Comparison of ENCODE assay signal across 10 mouse cellular contexts in the genomic region with DNA sequence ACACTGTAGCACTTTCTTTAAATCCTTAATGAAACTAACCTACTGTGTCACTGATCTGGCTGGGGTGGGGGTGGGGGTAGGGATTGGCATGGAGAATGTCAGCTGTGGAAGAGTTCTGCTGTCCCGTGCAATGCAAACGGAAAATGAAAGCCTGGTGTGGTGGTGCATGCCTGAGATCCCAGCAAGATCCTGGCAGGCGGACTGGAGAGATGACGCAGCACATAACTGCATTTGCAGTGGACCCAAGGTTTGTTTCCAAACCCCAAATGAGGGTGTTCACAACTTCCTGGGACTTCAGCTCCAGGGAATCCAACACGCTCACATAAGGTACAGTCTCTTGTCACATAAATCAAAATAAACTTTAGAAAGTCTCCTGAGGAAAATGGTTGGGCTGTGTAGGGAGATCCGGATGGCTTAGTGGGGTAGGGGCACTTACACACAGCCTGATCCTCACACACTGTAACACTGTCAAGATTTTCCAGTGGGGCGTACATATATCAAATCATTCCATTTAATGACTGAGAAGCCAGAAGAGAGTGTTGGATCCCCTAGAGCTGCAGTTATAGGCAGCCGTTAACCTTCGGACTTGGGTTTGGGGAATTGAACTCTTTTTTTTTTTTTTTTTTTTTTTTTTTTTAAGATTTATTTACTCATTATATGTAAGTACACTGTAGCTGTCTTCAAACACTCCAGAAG. TPM values are rescaled to one million over a fixed set of nuclear protein-coding genes. Genes with fewer than 3 reads are reported as not detected.
DNase-seq lines count a peak whose midpoint lies in the region; ATAC-seq and TF ChIP-seq lines count a peak whose summit lies in the region.
"Had no signal": no experiment of that assay in that cellular context is flagged by ENCODE, and none has a peak within 500 bp of the region (broad histone marks: within the 10 kb centered on the region; RNA-seq: fewer than 3 reads in every experiment).

No protein-coding gene starts in this region.

- no peak for TF ChIP-seq CTCF in embryonic fibroblast, embryonic 13.5 days (IDR thresholded peaks at IDR 0.05; ENCODE audit: borderline replicate concordance, insufficient read depth, low read length)
- no peak for TF ChIP-seq CTCF in intestine, postnatal 0 days (IDR thresholded peaks at IDR 0.05; ENCODE audit: low read depth)
- TF ChIP-seq CTCF in hindbrain, postnatal 0 days (IDR thresholded peaks at IDR 0.05; ENCODE audit: low read depth): no peak

- peak overlapping the region; percentile 17; the same call in 1 of the 2 replicates for H3K4me2 ChIP-seq in intestine, postnatal 0 days (replicated peaks; ENCODE audit: low read depth)
- 0 out of 2 replicates have a peak overlapping the region, but pooled peaks have one; percentile 30 for H3K4me2 ChIP-seq in stomach, embryonic 15.5 days
- no peak overlapping the region for H3K4me2 ChIP-seq in hindbrain, embryonic 14.5 days (replicated peaks)
- H3K4me2 ChIP-seq in hindbrain, postnatal 0 days (ENCODE audit: low read depth, low read length): no peak overlapping the region
- H3K4me2 ChIP-seq: neural tube, embryonic 12.5 days had no signal

- DNase-seq in lung, adult 18-20 months: peak; percentile 54 to 60
- no peak for DNase-seq in lung, postnatal 4 days
- DNase-seq in hindbrain, embryonic 14.5 days (ENCODE audit: low spot score): no peak
- DNase-seq in thymus, postnatal 36 days: no peak
- DNase-seq in hindbrain, postnatal 0 days (ENCODE audit: low spot score): no peak

- no peaks in the 10 kb centered on the region for H3K36me3 ChIP-seq in intestine, postnatal 0 days (ENCODE audit: control insufficient read depth, insufficient read depth)
- no peaks in the 10 kb centered on the region for H3K36me3 ChIP-seq in stomach, embryonic 15.5 days
- H3K36me3 ChIP-seq in hindbrain, embryonic 14.5 days (replicated peaks; ENCODE audit: control insufficient read depth, insufficient read depth): no peaks in the 10 kb centered on the region
- H3K36me3 ChIP-seq in hindbrain, postnatal 0 days (ENCODE audit: insufficient read depth, low read length): no peaks in the 10 kb centered on the region
- H3K36me3 ChIP-seq: neural tube, embryonic 12.5 days had no signal

- no peaks in the 10 kb centered on the region for H3K4me1 ChIP-seq in embryonic fibroblast, embryonic 13.5 days (ENCODE audit: control insufficient read depth, insufficient read depth, low read length)
- no peaks in the 10 kb centered on the region for H3K4me1 ChIP-seq in intestine, postnatal 0 days (replicated peaks; ENCODE audit: control insufficient read depth, insufficient read depth, low read length)
- peaks cover 15% of the 10 kb centered on the region for H3K4me1 ChIP-seq in stomach, embryonic 15.5 days
- no peaks in the 10 kb centered on the region; the same call in 1 of the 2 replicates for H3K4me1 ChIP-seq in hindbrain, embryonic 14.5 days (replicated peaks; ENCODE audit: control insufficient read depth, insufficient read depth, low read length)
- H3K4me1 ChIP-seq in hindbrain, postnatal 0 days (ENCODE audit: insufficient read depth, low read length): no peaks in the 10 kb centered on the region
- H3K4me1 ChIP-seq: neural tube, embryonic 12.5 days had no signal

- TF ChIP-seq POLR2A in embryonic fibroblast, embryonic 13.5 days (IDR thresholded peaks at IDR 0.05; ENCODE audit: low read depth, low read length): peak; percentile 44

- ATAC-seq in intestine, postnatal 0 days: no peak
- no peak for ATAC-seq in stomach, embryonic 15.5 days (ENCODE audit: insufficient read depth, low FRiP score, low read depth)
- no peak for ATAC-seq in hindbrain, embryonic 14.5 days (ENCODE audit: low FRiP score)
- no peak for ATAC-seq in hindbrain, postnatal 0 days

- H3K9me3 ChIP-seq in intestine, postnatal 0 days (ENCODE audit: control insufficient read depth): no peaks in the 10 kb centered on the region
- H3K9me3 ChIP-seq in stomach, embryonic 15.5 days: no peaks in the 10 kb centered on the region
- H3K9me3 ChIP-seq in hindbrain, embryonic 14.5 days (ENCODE audit: control insufficient read depth, low read length): no peaks in the 10 kb centered on the region
- H3K9me3 ChIP-seq in hindbrain, postnatal 0 days (ENCODE audit: low read length): no peaks in the 10 kb centered on the region
- H3K9me3 ChIP-seq: neural tube, embryonic 12.5 days had no signal

- H3K4me3 ChIP-seq in embryonic fibroblast, embryonic 13.5 days (ENCODE audit: insufficient read depth, low read length): no peak overlapping the region
- H3K4me3 ChIP-seq in intestine, postnatal 0 days (ENCODE audit: low read depth, low read length): no peak overlapping the region
- H3K4me3 ChIP-seq in stomach, embryonic 15.5 days (replicated peaks): no peak overlapping the region
- no peak overlapping the region for H3K4me3 ChIP-seq in hindbrain, embryonic 14.5 days (replicated peaks; ENCODE audit: low read length)
- no peak overlapping the region for H3K4me3 ChIP-seq in hindbrain, postnatal 0 days (ENCODE audit: low read length)
- H3K4me3 ChIP-seq: neural tube, embryonic 12.5 days had no signal

- 57% methylated on average over 9 of the region's 9 CpGs for WGBS in intestine, postnatal 0 days
- 51% methylated on average over 9 of the region's 9 CpGs for WGBS in stomach, embryonic 15.5 days
- 81% methylated on average over 9 of the region's 9 CpGs for WGBS in hindbrain, embryonic 14.5 days
- WGBS in hindbrain, postnatal 0 days: 75% methylated on average over 9 of the region's 9 CpGs

- no peak overlapping the region; the same call in 1 of the 2 replicates for H3K9ac ChIP-seq in intestine, postnatal 0 days (ENCODE audit: low read depth, low read length)
- H3K9ac ChIP-seq in stomach, embryonic 15.5 days: no peak overlapping the region
- H3K9ac ChIP-seq in hindbrain, embryonic 14.5 days: no peak overlapping the region
- no peak overlapping the region for H3K9ac ChIP-seq in hindbrain, postnatal 0 days (replicated peaks; ENCODE audit: low read length)
- H3K9ac ChIP-seq: neural tube, embryonic 12.5 days had no signal

- no peaks in the 10 kb centered on the region for H3K27me3 ChIP-seq in intestine, postnatal 0 days (replicated peaks; ENCODE audit: control insufficient read depth, insufficient read depth, low read length)
- H3K27me3 ChIP-seq in stomach, embryonic 15.5 days (replicated peaks): no peaks in the 10 kb centered on the region
- no peaks in the 10 kb centered on the region for H3K27me3 ChIP-seq in hindbrain, embryonic 14.5 days (ENCODE audit: control insufficient read depth, insufficient read depth, low read length)
- H3K27me3 ChIP-seq in hindbrain, postnatal 0 days (ENCODE audit: insufficient read depth, low read length): no peaks in the 10 kb centered on the region
- H3K27me3 ChIP-seq: neural tube, embryonic 12.5 days had no signal

- peak overlapping the region; percentile 70 for H3K27ac ChIP-seq in embryonic fibroblast, embryonic 13.5 days (ENCODE audit: insufficient read depth, low read length)
- no peak overlapping the region for H3K27ac ChIP-seq in intestine, postnatal 0 days (ENCODE audit: low read depth, low read length)
- peak overlapping the region; percentile 64 for H3K27ac ChIP-seq in stomach, embryonic 15.5 days
- no peak overlapping the region for H3K27ac ChIP-seq in hindbrain, embryonic 14.5 days
- no peak overlapping the region for H3K27ac ChIP-seq in hindbrain, postnatal 0 days
- H3K27ac ChIP-seq: neural tube, embryonic 12.5 days had no signal

RNA-seq across cellular contexts. Expression of a gene that starts 7.4 kb away (rescaled TPM):
- polyA plus RNA-seq in embryonic fibroblast, embryonic 13.5 days (2011; ENCODE audit: insufficient read length, low read depth, missing spikeins): 5.5 and 9.1 TPM in 2 replicates
- 3.2 and 4.2 TPM in 2 replicates for polyA plus RNA-seq in intestine, postnatal 0 days (2015; fragmentation: Nextera tagmentation; extraction: Ambion mirVana)
- polyA plus RNA-seq in stomach, embryonic 15.5 days (2015; fragmentation: Nextera tagmentation; extraction: Ambion mirVana): 12.9 and 14.2 TPM in 2 replicates
- 13.0 and 14.0 TPM in 2 replicates for polyA plus RNA-seq in hindbrain, embryonic 14.5 days (2014; fragmentation: Nextera tagmentation; extraction: Ambion mirVana)
- total RNA-seq in hindbrain, postnatal 0 days (2014; rRNA removed): 15.3 and 29.3 TPM in 2 replicates
- polyA plus RNA-seq in hindbrain, postnatal 0 days (2015; fragmentation: Nextera tagmentation; extraction: Ambion mirVana): 17.7 and 19.6 TPM in 2 replicates

RNA-seq across cellular contexts. Expression of a gene that starts 14.0 kb away (rescaled TPM):
- polyA plus RNA-seq in embryonic fibroblast, embryonic 13.5 days (2011; ENCODE audit: insufficient read length, low read depth, missing spikeins): not detected in 2 replicates
- 0.43 TPM in 1 of 2 replicates, not detected in the other for polyA plus RNA-seq in intestine, postnatal 0 days (2015; fragmentation: Nextera tagmentation; extraction: Ambion mirVana)
- 0.54 TPM in 1 of 2 replicates, not detected in the other for polyA plus RNA-seq in stomach, embryonic 15.5 days (2015; fragmentation: Nextera tagmentation; extraction: Ambion mirVana)
- 0.79 TPM in 1 of 2 replicates, not detected in the other for polyA plus RNA-seq in hindbrain, embryonic 14.5 days (2014; fragmentation: Nextera tagmentation; extraction: Ambion mirVana)
- not detected in 2 replicates for total RNA-seq in hindbrain, postnatal 0 days (2014; rRNA removed)
- polyA plus RNA-seq in hindbrain, postnatal 0 days (2015; fragmentation: Nextera tagmentation; extraction: Ambion mirVana): 0.64 and 0.87 TPM in 2 replicates
- total RNA-seq: gastrocnemius, postnatal 36 days had no signal
- polyA plus RNA-seq: neural tube, embryonic 12.5 days had no signal

RNA-seq across cellular contexts. Expression of a gene that starts 46.0 kb away (rescaled TPM):
- polyA plus RNA-seq in embryonic fibroblast, embryonic 13.5 days (2011; ENCODE audit: insufficient read length, low read depth, missing spikeins): 9.3 and 10.6 TPM in 2 replicates
- 36.8 and 42.5 TPM in 2 replicates for polyA plus RNA-seq in intestine, postnatal 0 days (2015; fragmentation: Nextera tagmentation; extraction: Ambion mirVana)
- polyA plus RNA-seq in stomach, embryonic 15.5 days (2015; fragmentation: Nextera tagmentation; extraction: Ambion mirVana): 20.0 and 20.3 TPM in 2 replicates
- polyA plus RNA-seq in hindbrain, embryonic 14.5 days (2014; fragmentation: Nextera tagmentation; extraction: Ambion mirVana): 16.2 and 18.0 TPM in 2 replicates
- total RNA-seq in hindbrain, postnatal 0 days (2014; rRNA removed): 20.9 and 27.2 TPM in 2 replicates
- 16.8 and 18.3 TPM in 2 replicates for polyA plus RNA-seq in hindbrain, postnatal 0 days (2015; fragmentation: Nextera tagmentation; extraction: Ambion mirVana)

Comparison
In these comparisons a context has a peak if more than half of its experiments do, and no peak if none do; other contexts are left out.
1. DNase-seq: peak in lung, adult 18-20 months (2 of 2); none in lung, postnatal 4 days (0 of 2), hindbrain, embryonic 14.5 days (single experiment), thymus, postnatal 36 days (0 of 2) and hindbrain, postnatal 0 days (single experiment).
2. H3K27ac ChIP-seq: peak in embryonic fibroblast, embryonic 13.5 days (single experiment) and stomach, embryonic 15.5 days (single experiment); none in intestine, postnatal 0 days (single experiment), hindbrain, embryonic 14.5 days (single experiment) and hindbrain, postnatal 0 days (single experiment).
3. H3K4me2 ChIP-seq: peak in intestine, postnatal 0 days (single experiment) and stomach, embryonic 15.5 days (single experiment); none in hindbrain, embryonic 14.5 days (single experiment) and hindbrain, postnatal 0 days (single experiment).